Mouse (Mus musculus) heart, embryonic 16.5 days (tissue): ENCODE data around the gene Lgr5. TPM values are rescaled to one million over a fixed set of nuclear protein-coding genes. Genes with fewer than 3 reads are reported as not detected.

Experiments used
- ATAC-seq: fragments of 200-750 bp; cut with Nextera tagmentation; replicated peaks from 2 replicates; pipeline ENCODE4 v1.8.0; 2017; ENCODE audit warnings: moderate number of reproducible peaks; ENCODE audit not compliant: insufficient read depth, low FRiP score; ENCODE audit errors: extremely low read depth
- H3K27ac ChIP-seq: fragments of 300-500 bp; sonication (generic); 2 replicates; pipeline ENCODE4 v1.5.1; 2014; ENCODE audit warnings: mild to moderate bottlenecking, low read length, control low read depth, moderate library complexity
- H3K27me3 ChIP-seq: fragments of 300-500 bp; sonication (generic); 2 replicates; pipeline ENCODE4 v1.6.1; 2014; ENCODE audit warnings: low read length, mixed read lengths; ENCODE audit not compliant: control insufficient read depth, insufficient read depth
- H3K36me3 ChIP-seq: fragments of 300-500 bp; sonication (generic); 2 replicates; pipeline ENCODE4 v1.6.1; 2014; ENCODE audit not compliant: control insufficient read depth, insufficient read depth
- H3K4me1 ChIP-seq: fragments of 300-500 bp; sonication (generic); 2 replicates; pipeline ENCODE4 v1.6.1; 2014; ENCODE audit warnings: low read length, mixed read lengths; ENCODE audit not compliant: control insufficient read depth, insufficient read depth
- H3K4me2 ChIP-seq: fragments of 300-500 bp; sonication (generic); 2 replicates; pipeline ENCODE4 v1.6.1; 2014; ENCODE audit warnings: low read depth, mild to moderate bottlenecking, control low read depth, low read length
- H3K4me3 ChIP-seq: fragments of 300-500 bp; sonication (generic); 2 replicates; pipeline ENCODE4 v1.5.1; 2014; ENCODE audit warnings: mild to moderate bottlenecking, control low read depth, low read length
- H3K9ac ChIP-seq: fragments of 300-500 bp; sonication (generic); 2 replicates; pipeline ENCODE4 v1.6.1; 2014; ENCODE audit warnings: low read length, control low read depth
- H3K9me3 ChIP-seq: fragments of 300-500 bp; sonication (generic); replicated peaks from 2 replicates; pipeline ENCODE4 v1.6.1; 2016; ENCODE audit warnings: low read length; ENCODE audit not compliant: control insufficient read depth
- WGBS: fragments of 180-500 bp; shearing (Covaris S2); extraction: QIAGEN DNeasy Blood & Tissue Kit; methylation state at CpG from one replicate; pipeline ENCODE4 v1.1.7; 2014; 5-methylcytosine and 5-hydroxymethylcytosine counted together
- polyA plus RNA-seq: library from polyadenylated mRNA; unstranded; fragments of >200 nt; fragmentation: Nextera tagmentation; extraction: Ambion mirVana; gene quantifications from 2 replicates; pipeline ENCODE4 v1.2.1, GENCODE M21; 2015

The Lgr5 gene
- polyA plus RNA-seq, 1 experiment from 2014 or later, result 0.53 TPM

GRCm38 (mm10) chr10:115556738-115557242, 30.8 kb downstream of the Lgr5 start:
- H3K9me3 ChIP-seq, result no peaks in the 10 kb centered on the region
- no peaks in the 10 kb centered on the region for H3K36me3 ChIP-seq
- no peak overlapping the region for H3K4me2 ChIP-seq
- no peak for ATAC-seq
- no peak overlapping the region for H3K27ac ChIP-seq
- no peaks in the 10 kb centered on the region for H3K4me1 ChIP-seq
- no peak overlapping the region for H3K4me3 ChIP-seq
- WGBS, result 43% methylated on average over 12 of the region's 12 CpGs
- H3K9ac ChIP-seq, result no peak overlapping the region
- no peaks in the 10 kb centered on the region for H3K27me3 ChIP-seq

GRCm38 (mm10) chr10:115555191-115555765, 32.3 kb downstream of the Lgr5 start:
- WGBS, result 17% methylated on average over 2 of the region's 2 CpGs
- ATAC-seq, result no peak
- Histone ChIP-seq H3K9me3 (no peaks in the 10 kb centered on the region), H3K9ac (no peak overlapping the region), H3K36me3 (no peaks in the 10 kb centered on the region), H3K27me3 (no peaks in the 10 kb centered on the region), H3K4me3 (no peak overlapping the region), H3K4me2 (no peak overlapping the region), H3K4me1 (no peaks in the 10 kb centered on the region), H3K27ac (no peak overlapping the region)

- ATAC-seq, result no peak
- Histone ChIP-seq H3K4me3 (no peak overlapping the region), H3K4me2 (no peak overlapping the region), H3K27ac (no peak overlapping the region), H3K27me3 (no peaks in the 10 kb centered on the region), H3K4me1 (no peaks in the 10 kb centered on the region), H3K36me3 (no peaks in the 10 kb centered on the region), H3K9me3 (no peaks in the 10 kb centered on the region), H3K9ac (no peak overlapping the region)
- WGBS, result 81% methylated on average over 11 of the region's 11 CpGs
These were observed 34.0 kb downstream of the Lgr5 start for GRCm38 (mm10) chr10:115553352-115554113.

- no peak overlapping the region for H3K27ac ChIP-seq
- no peak overlapping the region for H3K4me3 ChIP-seq
- ATAC-seq, result no peak
- no peaks in the 10 kb centered on the region for H3K4me1 ChIP-seq
- no peaks in the 10 kb centered on the region for H3K36me3 ChIP-seq
- whole genome bisulfite sequencing, result 65% methylated on average over 3 of the region's 3 CpGs
- H3K9me3 ChIP-seq, result no peaks in the 10 kb centered on the region
- no peak overlapping the region for H3K4me2 ChIP-seq
- no peak overlapping the region for H3K9ac ChIP-seq
- no peaks in the 10 kb centered on the region for H3K27me3 ChIP-seq
These were observed 36.5 kb downstream of the Lgr5 start for GRCm38 (mm10) chr10:115551069-115551468.

GRCm38 (mm10) chr10:115550253-115550652, 37.3 kb downstream of the Lgr5 start:
- no peak for ATAC-seq
- H3K9ac ChIP-seq, result no peak overlapping the region

GRCm38 (mm10) chr10:115542917-115543316, 44.7 kb downstream of the Lgr5 start:
- peaks cover 3% of the 10 kb centered on the region; the same call in 1 of the 2 replicates for H3K9me3 ChIP-seq
- 75% methylated on average over 6 of the region's 6 CpGs for WGBS
- H3K27me3 ChIP-seq, result no peaks in the 10 kb centered on the region
- no peaks in the 10 kb centered on the region for H3K4me1 ChIP-seq
- no peaks in the 10 kb centered on the region for H3K36me3 ChIP-seq
- H3K27ac ChIP-seq, result no peak overlapping the region
- no peak overlapping the region for H3K4me3 ChIP-seq
- no peak overlapping the region for H3K4me2 ChIP-seq
- H3K9ac ChIP-seq, result no peak overlapping the region
- ATAC-seq, result no peak

More at GRCm38 (mm10) chr10:115550253-115550652, 37.3 kb downstream of the Lgr5 start:
- no peak overlapping the region for H3K27ac ChIP-seq
- 79% methylated on average over 7 of the region's 7 CpGs for WGBS
- no peak overlapping the region for H3K4me3 ChIP-seq
- peaks cover 3% of the 10 kb centered on the region; the same call in 1 of the 2 replicates for H3K9me3 ChIP-seq
- no peak overlapping the region for H3K4me2 ChIP-seq
- H3K4me1 ChIP-seq, result no peaks in the 10 kb centered on the region
- H3K36me3 ChIP-seq, result no peaks in the 10 kb centered on the region
- H3K27me3 ChIP-seq, result no peaks in the 10 kb centered on the region

- H3K4me3 ChIP-seq, result no peak overlapping the region
- no peak overlapping the region for H3K9ac ChIP-seq
- no peak overlapping the region for H3K4me2 ChIP-seq
- WGBS, result 4% methylated on average over 2 of the region's 2 CpGs
- H3K36me3 ChIP-seq, result no peaks in the 10 kb centered on the region
- peaks cover 6% of the 10 kb centered on the region for H3K4me1 ChIP-seq
- H3K27me3 ChIP-seq, result no peaks in the 10 kb centered on the region
- no peak for ATAC-seq
- H3K9me3 ChIP-seq, result peaks cover 4% of the 10 kb centered on the region; the same call in 1 of the 2 replicates
- no peak overlapping the region for H3K27ac ChIP-seq
These were observed 56.8 kb downstream of the Lgr5 start for GRCm38 (mm10) chr10:115530746-115531145.

GRCm38 (mm10) chr10:115529768-115530167, 57.8 kb downstream of the Lgr5 start:
- peaks cover 4% of the 10 kb centered on the region; the same call in 1 of the 2 replicates for H3K9me3 ChIP-seq
- ATAC-seq, result no peak
- no peaks in the 10 kb centered on the region for H3K27me3 ChIP-seq
- no peak overlapping the region for H3K27ac ChIP-seq
- H3K4me2 ChIP-seq, result no peak overlapping the region
- no peak overlapping the region for H3K9ac ChIP-seq
- 84% methylated on average over 12 of the region's 12 CpGs for WGBS
- no peak overlapping the region for H3K4me3 ChIP-seq
- H3K4me1 ChIP-seq, result peaks cover 6% of the 10 kb centered on the region
- H3K36me3 ChIP-seq, result no peaks in the 10 kb centered on the region

GRCm38 (mm10) chr10:115528892-115529291, 58.7 kb downstream of the Lgr5 start:
- no peaks in the 10 kb centered on the region for H3K36me3 ChIP-seq
- H3K4me3 ChIP-seq, result no peak overlapping the region
- 50% methylated on average over 4 of the region's 4 CpGs for WGBS
- ATAC-seq, result no peak
- no peak overlapping the region for H3K4me2 ChIP-seq
- H3K9me3 ChIP-seq, result no peaks in the 10 kb centered on the region
- H3K27ac ChIP-seq, result no peak overlapping the region
- H3K9ac ChIP-seq, result no peak overlapping the region
- H3K27me3 ChIP-seq, result no peaks in the 10 kb centered on the region
- peaks cover 6% of the 10 kb centered on the region for H3K4me1 ChIP-seq
